Mouse (Mus musculus) midbrain, embryonic 16.5 days (tissue): ENCODE results near the gene Gfra4. TPM values are rescaled to one million over a fixed set of nuclear protein-coding genes. Genes with fewer than 3 reads are reported as not detected.
A peak's percentile ranks its signal among the peaks of the same experiment; 100 is the strongest.

Source experiments
- ATAC-seq: fragments of 200-750 bp; cut with Nextera tagmentation; 2 replicates; pipeline ENCODE4 v1.8.0; 2017; ENCODE audit warnings: moderate TSS enrichment
- H3K27ac ChIP-seq: fragments of 300-500 bp; sonication (generic); 2 replicates; pipeline ENCODE4 v1.5.1; 2014; ENCODE audit warnings: mild to moderate bottlenecking, low read length, mixed read lengths
- H3K27me3 ChIP-seq: fragments of 300-500 bp; sonication (generic); 2 replicates; pipeline ENCODE4 v1.6.1; 2014; ENCODE audit warnings: low read depth, low read length, mixed read lengths; ENCODE audit not compliant: control insufficient read depth, insufficient read depth
- H3K36me3 ChIP-seq: fragments of 300-500 bp; sonication (generic); 2 replicates; pipeline ENCODE4 v1.6.1; 2014; ENCODE audit warnings: mild to moderate bottlenecking, low read length, moderate library complexity, mixed read lengths; ENCODE audit not compliant: control insufficient read depth, insufficient read depth
- H3K4me1 ChIP-seq: fragments of 300-500 bp; sonication (generic); 2 replicates; pipeline ENCODE4 v1.6.1; 2014; ENCODE audit warnings: mild to moderate bottlenecking, low read length, mixed read lengths; ENCODE audit not compliant: control insufficient read depth, insufficient read depth
- H3K4me2 ChIP-seq: fragments of 300-500 bp; sonication (generic); 2 replicates; pipeline ENCODE4 v1.6.1; 2014; ENCODE audit warnings: mild to moderate bottlenecking, low read length, mixed read lengths
- H3K4me3 ChIP-seq: fragments of 300-500 bp; sonication (generic); 2 replicates; pipeline ENCODE4 v1.5.1; 2014; ENCODE audit warnings: low read depth, mild to moderate bottlenecking, low read length, moderate library complexity, mixed read lengths
- H3K9ac ChIP-seq: fragments of 300-500 bp; sonication (generic); 2 replicates; pipeline ENCODE4 v1.6.1; 2014; ENCODE audit warnings: low read depth, low read length, mixed read lengths
- H3K9me3 ChIP-seq: fragments of 300-500 bp; sonication (generic); replicated peaks from 2 replicates; pipeline ENCODE4 v1.6.1; 2014; ENCODE audit warnings: mild to moderate bottlenecking, low read length, mixed read lengths; ENCODE audit not compliant: control insufficient read depth, poor library complexity, severe bottlenecking
- WGBS: fragments of 180-500 bp; shearing (Covaris S2); extraction: QIAGEN DNeasy Blood & Tissue Kit; methylation state at CpG from one replicate; pipeline ENCODE4 v1.1.7; 2014; 5-methylcytosine and 5-hydroxymethylcytosine counted together
- polyA plus RNA-seq: library from polyadenylated mRNA; unstranded; fragments of >200 nt; fragmentation: Nextera tagmentation; extraction: Ambion mirVana; gene quantifications from 2 replicates; pipeline ENCODE4 v1.2.1, GENCODE M21; 2015

Gfra4 gene
- 45.9 and 49.8 TPM in 2 replicates for polyA plus RNA-seq

GRCm38 (mm10) chr2:131042988-131043387, at the start of gene Gfra4:
Gene Gfra4, minus strand, starts transcription at chr2:131043088.
- ATAC-seq, result no peak
- Histone ChIP-seq H3K4me1 (peaks cover 10% of the 10 kb centered on the region), H3K36me3 (no peaks in the 10 kb centered on the region), H3K4me2 (peak within 1 kb of the TSS; percentile 63), H3K27me3 (peaks cover 9% of the 10 kb centered on the region), H3K27ac (peak within 1 kb of the TSS; percentile 78), H3K4me3 (peak within 1 kb of the TSS; percentile 48), H3K9me3 (no peaks in the 10 kb centered on the region), H3K9ac (peak within 1 kb of the TSS; percentile 64)
- WGBS, result 69% methylated on average over 2 of the region's 2 CpGs

- H3K27ac ChIP-seq, result no peak overlapping the region
- H3K4me1 ChIP-seq, result no peaks in the 10 kb centered on the region
- no peaks in the 10 kb centered on the region for H3K9me3 ChIP-seq
- WGBS, result 87% methylated on average over 3 of the region's 3 CpGs
- ATAC-seq, result no peak
- H3K4me2 ChIP-seq, result no peak overlapping the region
- H3K27me3 ChIP-seq, result no peaks in the 10 kb centered on the region
- no peak overlapping the region for H3K4me3 ChIP-seq
- H3K36me3 ChIP-seq, result no peaks in the 10 kb centered on the region
- H3K9ac ChIP-seq, result no peak overlapping the region
These were observed 48.0 kb upstream of the Gfra4 start for GRCm38 (mm10) chr2:131090852-131091251.

GRCm38 (mm10) chr2:131089634-131090033, 46.7 kb upstream of the Gfra4 start:
- no peak overlapping the region for H3K4me2 ChIP-seq
- 85% methylated on average over 1 of the region's 1 CpGs for WGBS
- H3K4me3 ChIP-seq, result no peak overlapping the region
- no peak overlapping the region for H3K9ac ChIP-seq
- no peak overlapping the region for H3K27ac ChIP-seq
- no peaks in the 10 kb centered on the region for H3K27me3 ChIP-seq
- ATAC-seq, result no peak
- H3K36me3 ChIP-seq, result no peaks in the 10 kb centered on the region
- no peaks in the 10 kb centered on the region for H3K9me3 ChIP-seq
- no peaks in the 10 kb centered on the region for H3K4me1 ChIP-seq

- no peak for ATAC-seq
- Histone ChIP-seq H3K9me3 (no peaks in the 10 kb centered on the region), H3K9ac (no peak overlapping the region), H3K36me3 (no peaks in the 10 kb centered on the region), H3K27ac (no peak overlapping the region), H3K4me3 (no peak overlapping the region), H3K27me3 (no peaks in the 10 kb centered on the region), H3K4me2 (no peak overlapping the region), H3K4me1 (no peaks in the 10 kb centered on the region)
- 78% methylated on average over 4 of the region's 4 CpGs for WGBS
These were observed 45.7 kb upstream of the Gfra4 start for GRCm38 (mm10) chr2:131088581-131088980.

GRCm38 (mm10) chr2:131086667-131087390, 43.9 kb upstream of the Gfra4 start, which contains the start of gene Siglec1:
Gene Siglec1, minus strand, starts transcription at chr2:131086765.
- 83% methylated on average over 11 of the region's 11 CpGs for WGBS

GRCm38 (mm10) chr2:131084206-131084605, 41.3 kb upstream of the Gfra4 start:
- no peak overlapping the region for H3K27ac ChIP-seq
- 88% methylated on average over 4 of the region's 4 CpGs for WGBS
- H3K4me1 ChIP-seq, result no peaks in the 10 kb centered on the region
- no peak overlapping the region for H3K9ac ChIP-seq
- no peaks in the 10 kb centered on the region for H3K9me3 ChIP-seq
- no peak overlapping the region for H3K4me2 ChIP-seq
- no peak overlapping the region for H3K4me3 ChIP-seq
- H3K27me3 ChIP-seq, result no peaks in the 10 kb centered on the region
- H3K36me3 ChIP-seq, result no peaks in the 10 kb centered on the region
- no peak for ATAC-seq

More at GRCm38 (mm10) chr2:131086667-131087390, 43.9 kb upstream of the Gfra4 start, which contains the start of gene Siglec1:
- no peak within 1 kb of the TSS for H3K9ac ChIP-seq
- no peaks in the 10 kb centered on the region for H3K27me3 ChIP-seq
- H3K4me1 ChIP-seq, result no peaks in the 10 kb centered on the region
- H3K9me3 ChIP-seq, result no peaks in the 10 kb centered on the region
- H3K36me3 ChIP-seq, result no peaks in the 10 kb centered on the region
- H3K4me2 ChIP-seq, result no peak within 1 kb of the TSS
- H3K4me3 ChIP-seq, result no peak within 1 kb of the TSS
- ATAC-seq, result no peak
- H3K27ac ChIP-seq, result no peak within 1 kb of the TSS

GRCm38 (mm10) chr2:131080507-131080906, 37.6 kb upstream of the Gfra4 start:
- ATAC-seq, result no peak
- Histone ChIP-seq H3K4me2 (no peak overlapping the region), H3K27me3 (no peaks in the 10 kb centered on the region), H3K4me1 (no peaks in the 10 kb centered on the region), H3K9ac (no peak overlapping the region), H3K9me3 (no peaks in the 10 kb centered on the region), H3K36me3 (no peaks in the 10 kb centered on the region), H3K4me3 (no peak overlapping the region), H3K27ac (no peak overlapping the region)
- 87% methylated on average over 5 of the region's 5 CpGs for WGBS

- Histone ChIP-seq H3K27me3 (no peaks in the 10 kb centered on the region), H3K4me3 (no peak overlapping the region), H3K9ac (no peak overlapping the region), H3K36me3 (no peaks in the 10 kb centered on the region), H3K27ac (no peak overlapping the region), H3K4me2 (no peak overlapping the region), H3K9me3 (no peaks in the 10 kb centered on the region), H3K4me1 (no peaks in the 10 kb centered on the region)
- ATAC-seq, result no peak
- 86% methylated on average over 10 of the region's 10 CpGs for WGBS
These were observed 29.6 kb upstream of the Gfra4 start for GRCm38 (mm10) chr2:131072536-131072935.

GRCm38 (mm10) chr2:131067481-131067880, 24.6 kb upstream of the Gfra4 start:
- peaks cover 11% of the 10 kb centered on the region; the same call in 1 of the 2 replicates for H3K27me3 ChIP-seq
- no peak overlapping the region for H3K4me3 ChIP-seq
- WGBS, result 83% methylated on average over 6 of the region's 6 CpGs
- ATAC-seq, result no peak
- H3K9me3 ChIP-seq, result no peaks in the 10 kb centered on the region
- peaks cover 4% of the 10 kb centered on the region; the same call in 1 of the 2 replicates for H3K4me1 ChIP-seq
- no peak overlapping the region for H3K9ac ChIP-seq
- H3K27ac ChIP-seq, result no peak overlapping the region
- H3K36me3 ChIP-seq, result no peaks in the 10 kb centered on the region
- no peak overlapping the region for H3K4me2 ChIP-seq
